Mouse (Mus musculus) CH12.LX (cell line): ENCODE data around the gene Trim56. TPM values are rescaled to one million over a fixed set of nuclear protein-coding genes. Genes with fewer than 3 reads are reported as not detected.

Source experiments
- DNase-seq: peaks from one replicate; pipeline ENCODE4 v3.0.0-alpha.2; 2013; ENCODE audit errors: extremely low read depth
- H3K27ac ChIP-seq: 2 replicates; pipeline ENCODE4 v1.5.1; 2012; ENCODE audit warnings: low read depth, mild to moderate bottlenecking, control low read depth, moderate library complexity; ENCODE audit not compliant: insufficient read depth
- H3K27me3 ChIP-seq: replicated peaks from 2 replicates; pipeline ENCODE3; 2012; ENCODE audit warnings: inconsistent platforms
- H3K36me3 ChIP-seq, 2 experiments: replicated peaks in 1 of 2; 2 replicates each; pipeline versions ENCODE3 to v1.6.1; 2012; ENCODE audit warnings: inconsistent platforms in 1 of 2, low read length in 1 of 2, mild to moderate bottlenecking in 1 of 2, mixed read lengths in 1 of 2, moderate library complexity in 1 of 2; ENCODE audit not compliant: control insufficient read depth in 1 of 2, insufficient read depth in 1 of 2
- H3K4me1 ChIP-seq, 2 experiments: 2 replicates each; pipeline ENCODE4 v1.6.1; 2012; ENCODE audit warnings: inconsistent platforms in 1 of 2, moderate library complexity in 1 of 2; ENCODE audit not compliant: insufficient read depth in 2 of 2, control insufficient read depth in 1 of 2
- H3K4me2 ChIP-seq: 2 replicates; pipeline ENCODE4 v1.6.1; 2012; ENCODE audit warnings: low read depth, mild to moderate bottlenecking, control low read depth; ENCODE audit not compliant: poor library complexity, insufficient read depth, severe bottlenecking
- H3K4me3 ChIP-seq, 3 experiments: fragments of 150-350 bp in 1 of 3; sonication (generic) in 1 of 3; replicated peaks in 1 of 3; 2 replicates each; pipeline versions ENCODE3 to v1.5.1; 2011 to 2012; ENCODE audit warnings: low read depth in 2 of 3, low read length in 2 of 3, mild to moderate bottlenecking in 2 of 3, moderate library complexity in 2 of 3, control low read depth in 1 of 3, improper control_type of control experiment in 1 of 3, inconsistent platforms in 1 of 3, mixed read lengths in 1 of 3; ENCODE audit not compliant: poor library complexity in 1 of 3
- H3K79me2 ChIP-seq: replicated peaks from 2 replicates; pipeline ENCODE4 v1.6.1; 2012; ENCODE audit warnings: mild to moderate bottlenecking, moderate library complexity; ENCODE audit not compliant: control insufficient read depth, poor library complexity, insufficient read depth, severe bottlenecking; ENCODE audit errors: extremely low read depth
- H3K9ac ChIP-seq: 2 replicates; pipeline ENCODE4 v1.6.1; 2012; ENCODE audit warnings: low read depth, mild to moderate bottlenecking, control low read depth, moderate library complexity; ENCODE audit not compliant: insufficient read depth
- H3K9me3 ChIP-seq: replicated peaks from 2 replicates; pipeline ENCODE3; 2012; ENCODE audit warnings: low read length, inconsistent platforms, mixed read lengths
- CHD1 ChIP-seq: IDR thresholded peaks from 2 replicates; pipeline ENCODE4 v1.6.1; 2012; ENCODE audit warnings: low read depth, low read length, improper control_type of control experiment, inconsistent platforms
- CHD2 ChIP-seq: IDR thresholded peaks from 2 replicates; pipeline ENCODE4 v1.6.1; 2011; ENCODE audit warnings: low read length, improper control_type of control experiment
- CTCF ChIP-seq, 2 experiments: IDR thresholded peaks in 1 of 2; conservative IDR thresholded peaks in 1 of 2; 2 replicates each; pipeline ENCODE4 v1.5.1; 2011 to 2012; ENCODE audit warnings: low read depth in 2 of 2, low read length in 2 of 2, improper control_type of control experiment in 1 of 2, inconsistent platforms in 1 of 2, mild to moderate bottlenecking in 1 of 2, moderate library complexity in 1 of 2
- E2F4 ChIP-seq: IDR thresholded peaks from 2 replicates; pipeline ENCODE4 v1.6.1; 2011; ENCODE audit warnings: low read depth, low read length, improper control_type of control experiment; ENCODE audit not compliant: insufficient replicate concordance
- ETS1 ChIP-seq: conservative IDR thresholded peaks from 2 replicates; pipeline ENCODE4 v1.6.1; 2012; ENCODE audit warnings: low read depth, mild to moderate bottlenecking, inconsistent platforms, low read length, improper control_type of control experiment, moderate library complexity
- GABPA ChIP-seq: IDR thresholded peaks from 2 replicates; pipeline ENCODE4 v1.6.1; 2012; ENCODE audit warnings: low read depth, low read length, improper control_type of control experiment, inconsistent platforms; ENCODE audit not compliant: insufficient replicate concordance
- HCFC1 ChIP-seq: IDR thresholded peaks from 2 replicates; pipeline ENCODE4 v1.6.1; 2012; ENCODE audit warnings: low read depth, mild to moderate bottlenecking, inconsistent platforms, low read length, improper control_type of control experiment
- IRF4 ChIP-seq: IDR thresholded peaks from 2 replicates; pipeline ENCODE4 v1.6.1; 2014; ENCODE audit warnings: low read depth, mild to moderate bottlenecking, inconsistent platforms, low read length, improper control_type of control experiment
- JUN ChIP-seq: IDR thresholded peaks from 2 replicates; pipeline ENCODE4 v1.6.1; 2011; ENCODE audit warnings: low read depth, mild to moderate bottlenecking, low read length, improper control_type of control experiment, moderate library complexity; ENCODE audit not compliant: insufficient read depth
- KAT2A ChIP-seq: IDR thresholded peaks from 2 replicates; pipeline ENCODE4 v1.6.1; 2012; ENCODE audit warnings: low read length, improper control_type of control experiment, inconsistent platforms; ENCODE audit not compliant: insufficient replicate concordance
- MAFK ChIP-seq: IDR thresholded peaks from 2 replicates; pipeline ENCODE4 v1.6.1; 2011; ENCODE audit warnings: low read length, improper control_type of control experiment; ENCODE audit not compliant: insufficient replicate concordance
- MAX ChIP-seq: IDR thresholded peaks from 2 replicates; pipeline ENCODE4 v1.6.1; 2011; ENCODE audit warnings: low read length, improper control_type of control experiment
- MEF2A ChIP-seq: IDR thresholded peaks from 2 replicates; pipeline ENCODE4 v1.6.1; 2014; ENCODE audit warnings: low read depth, mild to moderate bottlenecking, inconsistent platforms, low read length, improper control_type of control experiment, borderline replicate concordance
- MXI1 ChIP-seq: IDR thresholded peaks from 2 replicates; pipeline ENCODE4 v1.6.1; 2011; ENCODE audit warnings: mild to moderate bottlenecking, low read depth, low read length, improper control_type of control experiment
- NELFE ChIP-seq: IDR thresholded peaks from 2 replicates; pipeline ENCODE4 v1.6.1; 2011; ENCODE audit warnings: low read depth, low read length, improper control_type of control experiment
- NRF1 ChIP-seq: IDR thresholded peaks from 2 replicates; pipeline ENCODE4 v1.6.1; 2014; ENCODE audit warnings: low read depth, mild to moderate bottlenecking, inconsistent platforms, low read length, improper control_type of control experiment, moderate library complexity
- POLR2A ChIP-seq: IDR thresholded peaks from 2 replicates; pipeline ENCODE4 v1.6.1; 2011; ENCODE audit warnings: low read depth, mild to moderate bottlenecking, improper control_type of control experiment, low read length
- SMC3 ChIP-seq: IDR thresholded peaks from 2 replicates; pipeline ENCODE4 v1.6.1; 2011; ENCODE audit warnings: low read depth, low read length, improper control_type of control experiment
- TBP ChIP-seq: conservative IDR thresholded peaks from 2 replicates; pipeline ENCODE4 v1.6.1; 2011; ENCODE audit warnings: low read depth, low read length, improper control_type of control experiment
- TCF12 ChIP-seq: IDR thresholded peaks from 2 replicates; pipeline ENCODE4 v1.6.1; 2014; ENCODE audit warnings: low read depth, mild to moderate bottlenecking, inconsistent platforms, low read length, improper control_type of control experiment
- UBTF ChIP-seq: IDR thresholded peaks from 2 replicates; pipeline ENCODE4 v1.6.1; 2012; ENCODE audit warnings: low read depth, mild to moderate bottlenecking, inconsistent platforms, low read length, improper control_type of control experiment, moderate library complexity
- ZC3H11A ChIP-seq: IDR thresholded peaks from 2 replicates; pipeline ENCODE4 v1.6.1; 2012; ENCODE audit warnings: low read depth, mild to moderate bottlenecking, inconsistent platforms, low read length, improper control_type of control experiment
- ZNF384 ChIP-seq: IDR thresholded peaks from 2 replicates; pipeline ENCODE4 v1.6.1; 2012; ENCODE audit warnings: low read depth, low read length, improper control_type of control experiment, inconsistent platforms
- dilution Hi-C: fragments of 300-500 bp; cut with MboI; formaldehyde crosslinking; loops from 2 replicates; pipeline ENCODE4 v1.14.3; 2020; ENCODE audit warnings: low sequenced_read_pairs; ENCODE audit not compliant: extremely low pct_unique_long_range_greater_than_20kb, extremely low pct_ligation_motif_present
- in situ Hi-C: fragments of 300-500 bp; cut with MboI; formaldehyde crosslinking; loops from 3 replicates; pipeline ENCODE4 v1.14.3; 2019; ENCODE audit warnings: low sequenced_read_pairs, low pct_ligation_motif_present, low pct_unique_long_range_greater_than_20kb, mixed read lengths
- polyA plus RNA-seq: library from polyadenylated mRNA; unstranded; fragments of >175 nt; gene quantifications from 2 replicates; pipeline ENCODE4 v1.2.1, GENCODE M21; 2012; ENCODE audit warnings: low read depth; ENCODE audit not compliant: insufficient read length
- total RNA-seq, 2 experiments: library from RNA; depleted of rRNA; stranded (reverse); fragments of 300-350 nt in 1 of 2; fragments of >200 nt in 1 of 2; gene quantifications; 2 replicates each; pipeline ENCODE4 v1.2.3; 2012 to 2014

Trim56 gene
- total and polyA plus RNA-seq, 3 experiments = 7.6 to 12.9 (median 11.2) TPM

DNA sequence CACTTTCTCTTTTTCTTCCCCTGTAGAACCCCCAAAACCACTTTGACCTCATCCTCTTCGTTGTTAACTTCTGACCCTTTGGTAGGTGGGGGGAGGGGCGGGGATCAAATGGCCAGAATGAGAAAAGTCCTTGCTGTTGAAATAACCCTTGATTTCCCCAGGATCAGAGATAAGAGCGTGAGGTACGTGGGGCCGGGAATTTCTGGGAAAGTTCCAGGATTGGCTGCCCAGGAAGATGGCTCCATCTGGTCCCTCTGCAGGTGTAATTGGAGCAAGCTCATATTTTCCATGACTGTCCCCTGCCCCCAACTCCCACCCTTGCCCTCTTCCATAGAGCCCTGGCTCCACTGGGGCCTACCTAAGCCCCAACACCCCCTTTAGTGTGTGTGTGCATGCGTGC, 40.3 kb downstream of the Trim56 start (continued):
- TF ChIP-seq UBTF (no peak), POLR2A (no peak)

GRCm38 (mm10) chr5:137074191-137074651, 41.8 kb downstream of the Trim56 start:
- Histone ChIP-seq H3K9ac (no peak overlapping the region), H3K4me3 (no peak overlapping the region), H3K4me1 (peaks cover 11 to 38% of the 10 kb centered on the region in 2 experiments), H3K4me2 (no peak overlapping the region), H3K27ac (no peak overlapping the region), H3K9me3 (no peaks in the 10 kb centered on the region), H3K36me3 (no peaks in the 10 kb centered on the region), H3K79me2 (no peaks in the 10 kb centered on the region), H3K27me3 (peaks cover 11% of the 10 kb centered on the region)
- no peak for DNase-seq
- dilution Hi-C loops (no loop called here), in situ Hi-C loops (no loop called here)
- TF ChIP-seq HCFC1 (no peak), TBP (no peak), CHD1 (no peak), JUN (no peak), ZNF384 (no peak), CHD2 (no peak), IRF4 (no peak), SMC3 (no peak), MXI1 (no peak), GABPA (no peak)

DNA sequence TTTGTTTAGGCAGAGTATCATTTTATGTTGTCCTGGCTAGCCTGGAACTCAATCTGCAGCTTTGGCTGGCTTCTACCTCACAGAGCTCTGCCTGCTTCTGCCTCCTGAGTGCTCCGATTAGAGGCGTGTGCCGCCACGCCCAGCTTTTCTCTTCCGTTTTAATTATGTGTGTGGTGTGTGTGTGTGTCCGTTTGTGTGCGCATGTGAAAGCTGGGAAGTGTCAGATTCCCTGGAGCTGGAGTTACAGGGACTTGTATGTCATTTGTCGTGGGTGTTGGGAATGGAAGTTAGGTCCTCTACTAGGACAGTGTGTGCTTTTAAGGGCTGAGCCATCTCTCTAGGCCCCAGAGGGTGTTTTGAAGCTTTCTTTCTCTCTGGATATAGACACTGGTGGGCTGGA, 42.9 kb downstream of the Trim56 start:
- H3K4me1 ChIP-seq = peaks cover 11 to 45% of the 10 kb centered on the region in 2 experiments
- no peak for DNase-seq
- no peak overlapping the region for H3K9ac ChIP-seq
- H3K36me3 ChIP-seq = no peaks in the 10 kb centered on the region
- H3K4me2 ChIP-seq = no peak overlapping the region
- H3K79me2 ChIP-seq = no peaks in the 10 kb centered on the region
- dilution Hi-C loops = no loop called here
- H3K27me3 ChIP-seq = peaks cover 9% of the 10 kb centered on the region
- TF ChIP-seq ETS1 (no peak), CTCF (conservative IDR thresholded peaks at IDR 0.05 in 1 of 2, IDR thresholded peaks at IDR 0.05 in 1 of 2; ENCODE audit: low read depth in 2 of 2, low read length in 2 of 2) (no peak), GABPA (no peak), MAX (no peak), MXI1 (no peak), KAT2A (no peak), UBTF (no peak), TCF12 (no peak), HCFC1 (no peak), E2F4 (no peak), MEF2A (no peak), MAFK (no peak), NELFE (no peak), CHD2 (no peak), ZC3H11A (no peak), NRF1 (no peak), IRF4 (no peak)
- TF ChIP-seq, all 38 proteins: peak for 0
- no peak overlapping the region for H3K27ac ChIP-seq
- H3K4me3 ChIP-seq = no peak overlapping the region
- H3K9me3 ChIP-seq = peaks cover 2% of the 10 kb centered on the region
- in situ Hi-C loops = no loop called here
